Mouse (Mus musculus): Measurements from ENCODE around the gene Trnp1. TPM values are rescaled to one million over a fixed set of nuclear protein-coding genes. Genes with fewer than 3 reads are reported as not detected.

Trnp1 gene
- total RNA-seq, 1 experiment from 2014 or later = not detected

GRCm38 (mm10) chr4:133495711-133496110 is 2.6 kb downstream of the Trnp1 start:
- ATAC-seq (replicated peaks; ENCODE audit: low read depth, poor library complexity, severe bottlenecking) = no peak

DNA sequence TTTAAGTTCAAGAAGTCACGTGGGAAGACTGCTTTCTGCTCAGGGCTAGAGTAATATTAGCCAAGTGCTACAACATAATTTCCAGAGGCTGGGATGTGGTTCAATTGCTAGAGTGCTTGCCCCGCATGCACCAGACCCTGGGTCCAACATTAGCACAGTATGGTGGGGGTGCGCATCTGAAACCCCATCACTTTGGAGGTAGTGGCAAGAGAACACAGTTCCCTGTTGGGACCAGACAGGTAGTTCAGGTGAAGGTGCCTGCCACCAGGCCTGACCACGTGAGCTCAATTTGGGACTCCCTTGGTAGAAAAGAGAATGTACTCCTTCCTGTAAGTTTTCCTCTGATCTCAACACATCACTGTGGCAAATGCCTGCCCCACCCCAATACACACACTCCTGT is 3.5 kb downstream of the Trnp1 start:
- no peak for ATAC-seq (replicated peaks; ENCODE audit: low read depth, poor library complexity, severe bottlenecking)

DNA sequence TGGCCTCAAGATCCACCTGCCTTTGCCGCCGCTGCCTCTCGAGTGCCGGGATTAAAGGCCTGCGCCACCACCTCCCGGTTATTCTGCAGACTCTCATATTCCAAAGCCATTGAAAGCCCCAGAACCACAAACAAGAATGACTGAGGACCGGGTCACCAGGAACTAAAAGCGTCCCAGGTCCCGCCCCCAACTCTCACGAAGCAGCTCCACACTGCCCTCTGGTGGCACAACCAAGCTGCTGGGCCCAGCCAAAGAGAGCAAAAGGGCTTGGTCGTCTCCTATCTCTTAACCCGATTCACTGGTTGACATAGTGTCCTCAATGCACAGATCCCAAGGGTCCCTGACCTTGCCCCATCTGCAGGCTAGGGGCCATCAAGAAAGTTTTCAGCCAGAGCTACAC is 3.9 kb downstream of the Trnp1 start:
- peak; percentile 85 for ATAC-seq (replicated peaks; ENCODE audit: low read depth, poor library complexity, severe bottlenecking)

DNA sequence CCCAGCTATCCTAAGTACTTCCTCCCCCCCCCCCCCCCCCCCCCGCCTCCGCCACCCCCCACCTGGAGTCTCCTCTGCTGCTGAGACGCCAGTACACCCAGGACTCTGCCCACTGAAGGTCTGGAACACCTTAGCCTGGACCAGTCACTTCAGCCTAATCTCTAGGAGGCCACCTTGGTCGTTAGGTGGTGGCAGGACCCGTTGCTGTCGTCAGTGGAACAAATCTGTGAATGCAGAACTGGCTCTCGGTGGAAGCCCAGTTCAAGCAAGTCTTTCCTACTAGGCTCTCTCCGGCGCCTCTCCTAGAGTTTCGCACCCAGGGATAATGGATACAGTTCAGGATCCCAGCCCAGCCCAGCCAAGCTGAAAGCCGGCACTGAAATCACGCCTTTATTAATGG is 4.5 kb downstream of the Trnp1 start:
- ATAC-seq (replicated peaks; ENCODE audit: low read depth, poor library complexity, severe bottlenecking) = no peak

DNA sequence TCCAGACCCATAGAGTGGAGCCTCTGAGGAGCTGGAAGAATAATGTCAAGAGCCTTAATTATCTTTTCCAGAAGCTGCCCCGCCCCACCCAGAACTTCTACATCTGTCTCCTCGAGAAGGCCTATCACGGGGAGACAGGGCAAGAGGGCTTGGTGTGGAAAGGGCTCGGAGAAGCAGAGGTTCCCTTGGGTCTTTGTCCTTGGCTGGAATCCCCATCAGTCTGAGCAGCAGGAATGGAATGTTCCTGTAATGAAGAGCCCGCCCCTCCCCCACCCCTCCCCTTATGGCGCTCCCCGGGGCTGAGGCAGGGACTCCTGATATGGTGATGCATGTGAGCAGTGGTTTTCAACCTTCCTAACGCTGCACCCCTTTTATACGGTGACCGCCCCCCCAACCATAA is 6.5 kb downstream of the Trnp1 start:
- ATAC-seq (replicated peaks; ENCODE audit: low read depth, poor library complexity, severe bottlenecking) = no peak

- ATAC-seq (replicated peaks; ENCODE audit: low read depth, poor library complexity, severe bottlenecking) = no peak
Measured at GRCm38 (mm10) chr4:133489489-133490245, 8.7 kb downstream of the Trnp1 start.

GRCm38 (mm10) chr4:133488619-133489392 is 9.5 kb downstream of the Trnp1 start:
- no peak for ATAC-seq (replicated peaks; ENCODE audit: low read depth, poor library complexity, severe bottlenecking)

GRCm38 (mm10) chr4:133486673-133487357 is 11.5 kb downstream of the Trnp1 start:
- no peak for ATAC-seq (replicated peaks; ENCODE audit: low read depth, poor library complexity, severe bottlenecking)

GRCm38 (mm10) chr4:133485691-133486425 is 12.5 kb downstream of the Trnp1 start:
- no peak for ATAC-seq (replicated peaks; ENCODE audit: low read depth, poor library complexity, severe bottlenecking)

DNA sequence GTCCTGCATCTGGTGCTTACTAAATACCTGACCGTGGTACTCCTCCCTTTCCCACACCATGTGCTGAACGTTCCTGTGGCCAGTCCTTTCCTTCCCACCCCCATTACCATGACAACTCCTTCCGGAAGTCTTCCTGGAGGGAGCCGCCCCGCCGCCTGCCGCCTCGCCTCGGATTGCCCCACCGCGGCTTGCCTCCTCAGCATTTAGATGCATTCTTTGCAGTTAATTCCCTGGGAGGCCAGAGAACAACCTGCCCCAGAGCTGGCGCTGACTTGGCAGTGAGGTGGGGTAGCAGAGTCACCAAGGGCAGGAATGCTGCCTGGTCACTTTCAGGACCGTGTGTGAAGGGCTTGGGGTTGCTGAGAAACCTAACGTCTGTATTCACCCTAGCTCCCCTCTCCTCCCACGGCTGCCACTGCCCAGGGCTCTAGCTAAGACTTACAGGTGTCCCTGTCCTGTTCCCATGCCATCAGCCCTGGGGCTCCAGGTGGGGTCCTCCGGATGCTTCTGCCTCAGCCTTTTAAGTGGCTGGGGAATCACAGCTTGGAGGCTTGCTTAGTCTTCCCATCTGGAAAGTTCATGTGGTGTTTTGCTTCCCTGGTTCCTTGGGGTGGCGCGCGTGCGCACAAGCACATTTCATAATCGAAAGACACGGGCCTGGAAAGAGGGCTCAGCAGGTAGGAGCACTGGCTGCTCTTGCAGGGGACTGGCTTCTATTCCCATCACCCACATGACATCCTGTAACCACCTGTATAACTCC is 13.9 kb downstream of the Trnp1 start:
- no peak for ATAC-seq (replicated peaks; ENCODE audit: low read depth, poor library complexity, severe bottlenecking)

DNA sequence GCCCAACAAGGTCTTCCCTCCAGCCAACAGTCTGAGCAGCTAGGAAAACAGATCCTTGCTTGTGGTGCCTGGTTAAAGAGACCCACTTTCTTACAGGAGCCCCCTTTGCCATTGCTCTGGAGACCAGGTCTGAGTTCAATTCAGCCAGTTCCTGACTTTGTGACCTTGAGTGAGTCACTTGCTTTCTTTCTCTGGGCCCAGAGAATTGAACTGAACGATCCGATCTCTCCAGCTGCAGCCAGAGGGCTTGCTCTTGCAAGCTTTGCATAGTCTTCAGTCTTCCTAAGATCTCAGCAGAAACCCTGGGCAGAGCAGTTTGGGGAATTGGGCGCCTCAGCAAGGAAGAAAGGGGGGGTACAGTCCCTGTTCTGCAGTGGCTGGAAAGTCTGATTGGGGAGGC is 15.9 kb downstream of the Trnp1 start:
- no peak for ATAC-seq (replicated peaks; ENCODE audit: low read depth, poor library complexity, severe bottlenecking)

GRCm38 (mm10) chr4:133481488-133481887 is 16.9 kb downstream of the Trnp1 start:
- no peak for ATAC-seq (replicated peaks; ENCODE audit: low read depth, poor library complexity, severe bottlenecking)

DNA sequence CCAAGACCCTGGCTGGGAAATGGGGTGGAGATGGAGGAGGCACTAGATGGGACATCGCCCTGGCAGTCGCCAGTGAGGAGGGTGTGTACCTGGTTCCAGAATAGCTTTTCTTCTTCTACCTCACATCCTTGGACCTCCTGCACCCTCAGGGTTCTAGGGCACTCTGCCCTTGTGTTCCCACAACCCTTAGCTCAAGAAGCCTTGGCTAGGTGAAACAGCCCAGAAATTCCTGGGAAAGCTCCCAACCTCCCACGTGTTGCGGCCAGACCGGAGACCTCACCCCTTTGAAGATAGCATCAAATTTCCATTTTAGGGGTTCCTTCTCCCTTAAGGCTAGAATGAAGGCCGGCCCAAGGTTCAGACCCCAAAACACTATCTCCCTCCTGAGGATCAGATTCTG is 17.6 kb downstream of the Trnp1 start:
- ATAC-seq (replicated peaks; ENCODE audit: low read depth, poor library complexity, severe bottlenecking) = no peak

DNA sequence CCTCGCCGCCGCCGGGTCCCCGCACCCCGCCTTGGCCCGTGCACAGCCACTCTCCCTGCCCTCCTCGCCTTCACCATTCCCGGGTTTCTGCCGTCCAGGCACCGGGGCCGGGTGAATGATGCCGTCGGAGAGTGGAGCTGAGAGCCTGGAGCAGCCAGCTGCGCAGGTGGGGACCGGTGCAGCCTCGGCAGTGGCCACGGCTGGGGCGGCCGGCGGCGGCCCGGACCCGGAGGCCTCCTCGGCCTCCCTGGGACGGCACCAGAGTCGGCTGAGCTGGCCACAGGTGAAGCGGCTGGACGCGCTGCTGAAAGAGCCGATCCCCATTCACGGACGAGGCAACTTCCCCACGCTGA is 18.2 kb downstream of the Trnp1 start:
- no peak for ATAC-seq (replicated peaks; ENCODE audit: low read depth, poor library complexity, severe bottlenecking)

DNA sequence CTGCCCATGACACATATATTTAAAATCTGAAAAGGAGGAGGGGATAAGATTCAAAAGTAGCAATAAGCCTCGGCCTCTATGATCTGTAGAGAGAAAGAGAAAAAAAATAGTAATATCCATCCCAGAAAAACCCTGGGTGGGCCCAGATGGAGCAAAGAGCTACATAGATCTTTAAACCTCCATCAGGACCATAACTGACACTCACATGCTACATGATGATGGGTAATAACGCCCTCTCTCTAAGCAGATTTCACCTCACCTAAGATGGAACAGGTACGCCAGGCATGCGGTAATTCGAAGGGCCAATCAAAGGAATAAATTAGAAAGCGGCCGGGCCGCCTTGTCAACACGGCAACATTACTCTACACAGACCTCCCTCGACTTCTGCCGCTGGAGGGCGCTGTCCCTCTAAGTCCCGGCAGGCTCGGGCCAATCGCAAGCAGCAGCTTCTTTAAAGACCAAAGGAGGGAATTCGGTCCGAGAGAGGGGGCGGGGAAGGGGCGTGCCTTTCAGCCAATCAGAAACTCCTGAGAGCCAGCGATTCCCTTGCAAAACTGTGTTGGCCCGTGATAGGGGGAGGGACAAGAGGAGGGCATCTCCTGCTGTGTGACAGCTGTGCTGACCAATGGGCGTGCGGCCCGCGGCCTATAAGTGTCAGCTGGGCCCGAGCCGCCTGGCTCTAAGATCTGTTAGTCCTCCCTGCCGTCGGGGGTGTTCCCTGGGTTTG is 18.7 kb downstream of the Trnp1 start, which contains the start of gene Tent5b:
Gene Tent5b (plus strand): TSS at position 675 of the 727 bp plus-strand sequence.
- peak; percentile 97 for ATAC-seq (replicated peaks; ENCODE audit: low read depth, poor library complexity, severe bottlenecking)

GRCm38 (mm10) chr4:133473833-133474232 is 24.5 kb downstream of the Trnp1 start:
- no peak for ATAC-seq (replicated peaks; ENCODE audit: low read depth, poor library complexity, severe bottlenecking)

- ATAC-seq (replicated peaks; ENCODE audit: low read depth, poor library complexity, severe bottlenecking) = no peak
Measured at GRCm38 (mm10) chr4:133471135-133471821, 27.1 kb downstream of the Trnp1 start.

DNA sequence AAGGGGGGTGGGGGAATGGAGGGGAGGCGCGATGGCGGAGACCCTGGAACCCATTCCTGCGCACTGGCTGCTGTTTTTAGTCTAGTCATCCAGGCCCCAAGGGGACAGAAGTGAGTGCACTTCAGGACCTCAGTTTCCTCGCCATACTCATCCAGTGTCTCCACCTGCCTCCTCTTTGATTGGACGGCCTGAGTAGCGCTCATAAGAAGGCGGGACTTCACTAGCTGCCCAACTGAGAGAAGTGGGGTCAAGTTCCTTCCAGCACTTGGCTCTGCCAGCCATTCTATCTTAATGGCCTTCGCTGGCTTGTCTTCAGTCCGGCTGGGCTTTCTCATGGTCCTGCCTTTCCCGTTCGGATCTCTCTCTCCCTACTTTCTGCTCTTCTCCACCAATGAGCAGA is 29.2 kb downstream of the Trnp1 start:
- peak; percentile 27; the same call in 1 of the 2 replicates for ATAC-seq (replicated peaks; ENCODE audit: low read depth, poor library complexity, severe bottlenecking)
